Mouse (Mus musculus): ENCODE data around the gene Chchd10. TPM values are rescaled to one million over a fixed set of nuclear protein-coding genes. Genes with fewer than 3 reads are reported as not detected.

The Chchd10 gene
- polyA plus RNA-seq, 1 experiment: 1,587 TPM

- no peaks in the 10 kb centered on the region for H3K36me3 ChIP-seq (ENCODE audit: control insufficient read depth, insufficient read depth, low read length)
- no peak overlapping the region for H3K4me3 ChIP-seq (ENCODE audit: insufficient read depth, low read depth, low read length)
- no peak overlapping the region for H3K27ac ChIP-seq (ENCODE audit: insufficient read depth, low read depth, low read length)
- peaks cover 6% of the 10 kb centered on the region; the same call in 1 of the 2 replicates for H3K4me1 ChIP-seq (ENCODE audit: control insufficient read depth, insufficient read depth, low read length)
- TF ChIP-seq POLR2A (IDR thresholded peaks at IDR 0.05; ENCODE audit: low read depth, low read length) (no peak), CTCF (conservative IDR thresholded peaks at IDR 0.05; ENCODE audit: insufficient read depth, insufficient read length, low read depth, low read length) (no peak)
- 96% methylated on average over 5 of the region's 5 CpGs for WGBS
- no peaks in the 10 kb centered on the region for H3K27me3 ChIP-seq (replicated peaks; ENCODE audit: control insufficient read depth, insufficient read depth, low read length)
- DNase-seq: no peak
These were observed 37.2 kb upstream of the Chchd10 start for GRCm38 (mm10) chr10:75895730-75896129.

GRCm38 (mm10) chr10:75896208-75896607, 36.7 kb upstream of the Chchd10 start:
- WGBS: 89% methylated on average over 1 of the region's 1 CpGs
- no peaks in the 10 kb centered on the region for H3K36me3 ChIP-seq (ENCODE audit: control insufficient read depth, insufficient read depth, low read length)
- no peaks in the 10 kb centered on the region for H3K27me3 ChIP-seq (replicated peaks; ENCODE audit: control insufficient read depth, insufficient read depth, low read length)
- DNase-seq: no peak
- H3K27ac ChIP-seq (ENCODE audit: insufficient read depth, low read depth, low read length): no peak overlapping the region
- peaks cover 6% of the 10 kb centered on the region; the same call in 1 of the 2 replicates for H3K4me1 ChIP-seq (ENCODE audit: control insufficient read depth, insufficient read depth, low read length)
- no peak overlapping the region for H3K4me3 ChIP-seq (ENCODE audit: insufficient read depth, low read depth, low read length)
- TF ChIP-seq POLR2A (IDR thresholded peaks at IDR 0.05; ENCODE audit: low read depth, low read length): no peak

- peaks cover 6% of the 10 kb centered on the region; the same call in 1 of the 2 replicates for H3K4me1 ChIP-seq (ENCODE audit: control insufficient read depth, insufficient read depth, low read length)
- H3K27ac ChIP-seq (ENCODE audit: insufficient read depth, low read depth, low read length): no peak overlapping the region
- H3K27me3 ChIP-seq (replicated peaks; ENCODE audit: control insufficient read depth, insufficient read depth, low read length): no peaks in the 10 kb centered on the region
- H3K36me3 ChIP-seq (ENCODE audit: control insufficient read depth, insufficient read depth, low read length): no peaks in the 10 kb centered on the region
- DNase-seq: peak; percentile 83
- 31% methylated on average over 6 of the region's 6 CpGs for WGBS
- TF ChIP-seq CTCF (conservative IDR thresholded peaks at IDR 0.05; ENCODE audit: insufficient read depth, insufficient read length, low read depth, low read length) (peak; percentile 84), POLR2A (IDR thresholded peaks at IDR 0.05; ENCODE audit: low read depth, low read length) (no peak)
- no peak overlapping the region for H3K4me3 ChIP-seq (ENCODE audit: insufficient read depth, low read depth, low read length)
These were observed 35.6 kb upstream of the Chchd10 start for GRCm38 (mm10) chr10:75897373-75897772.

GRCm38 (mm10) chr10:75898039-75898564, 34.8 kb upstream of the Chchd10 start:
- WGBS: 65% methylated on average over 6 of the region's 6 CpGs
- Histone ChIP-seq H3K27me3 (replicated peaks; ENCODE audit: control insufficient read depth, insufficient read depth, low read length) (no peaks in the 10 kb centered on the region), H3K4me1 (ENCODE audit: control insufficient read depth, insufficient read depth, low read length) (peaks cover 6% of the 10 kb centered on the region; the same call in 1 of the 2 replicates), H3K27ac (ENCODE audit: insufficient read depth, low read depth, low read length) (no peak overlapping the region; the same call in 1 of the 2 replicates), H3K36me3 (ENCODE audit: control insufficient read depth, insufficient read depth, low read length) (no peaks in the 10 kb centered on the region), H3K4me3 (ENCODE audit: insufficient read depth, low read depth, low read length) (no peak overlapping the region)
- DNase-seq: no peak
- no peak for TF ChIP-seq POLR2A (IDR thresholded peaks at IDR 0.05; ENCODE audit: low read depth, low read length)
- no peak for TF ChIP-seq CTCF (conservative IDR thresholded peaks at IDR 0.05; ENCODE audit: insufficient read depth, insufficient read length, low read depth, low read length)

GRCm38 (mm10) chr10:75898846-75899245, 34.1 kb upstream of the Chchd10 start:
- 23% methylated on average over 3 of the region's 3 CpGs for WGBS
- peak; percentile 60 for DNase-seq
- H3K4me3 ChIP-seq (ENCODE audit: insufficient read depth, low read depth, low read length): no peak overlapping the region
- no peaks in the 10 kb centered on the region for H3K27me3 ChIP-seq (replicated peaks; ENCODE audit: control insufficient read depth, insufficient read depth, low read length)
- no peaks in the 10 kb centered on the region; the same call in 1 of the 2 replicates for H3K36me3 ChIP-seq (ENCODE audit: control insufficient read depth, insufficient read depth, low read length)
- H3K4me1 ChIP-seq (ENCODE audit: control insufficient read depth, insufficient read depth, low read length): peaks cover 3% of the 10 kb centered on the region; the same call in 1 of the 2 replicates
- no peak for TF ChIP-seq CTCF (conservative IDR thresholded peaks at IDR 0.05; ENCODE audit: insufficient read depth, insufficient read length, low read depth, low read length)
- no peak for TF ChIP-seq POLR2A (IDR thresholded peaks at IDR 0.05; ENCODE audit: low read depth, low read length)
- H3K27ac ChIP-seq (ENCODE audit: insufficient read depth, low read depth, low read length): peak overlapping the region; percentile 33; the same call in 1 of the 2 replicates

- H3K4me3 ChIP-seq (ENCODE audit: insufficient read depth, low read depth, low read length): no peak overlapping the region
- 87% methylated on average over 5 of the region's 5 CpGs for WGBS
- H3K27ac ChIP-seq (ENCODE audit: insufficient read depth, low read depth, low read length): no peak overlapping the region
- no peak for TF ChIP-seq POLR2A (IDR thresholded peaks at IDR 0.05; ENCODE audit: low read depth, low read length)
- TF ChIP-seq CTCF (conservative IDR thresholded peaks at IDR 0.05; ENCODE audit: insufficient read depth, insufficient read length, low read depth, low read length): no peak
- no peak for DNase-seq
- H3K4me1 ChIP-seq (ENCODE audit: control insufficient read depth, insufficient read depth, low read length): no peaks in the 10 kb centered on the region
- H3K36me3 ChIP-seq (ENCODE audit: control insufficient read depth, insufficient read depth, low read length): peaks cover 1% of the 10 kb centered on the region
- no peaks in the 10 kb centered on the region for H3K27me3 ChIP-seq (replicated peaks; ENCODE audit: control insufficient read depth, insufficient read depth, low read length)
These were observed 28.5 kb upstream of the Chchd10 start for GRCm38 (mm10) chr10:75904391-75904790.

- Histone ChIP-seq H3K4me3 (ENCODE audit: insufficient read depth, low read depth, low read length) (no peak overlapping the region), H3K4me1 (ENCODE audit: control insufficient read depth, insufficient read depth, low read length) (no peaks in the 10 kb centered on the region), H3K27ac (ENCODE audit: insufficient read depth, low read depth, low read length) (no peak overlapping the region), H3K36me3 (ENCODE audit: control insufficient read depth, insufficient read depth, low read length) (peaks cover 1% of the 10 kb centered on the region), H3K27me3 (replicated peaks; ENCODE audit: control insufficient read depth, insufficient read depth, low read length) (no peaks in the 10 kb centered on the region)
- no peak for TF ChIP-seq POLR2A (IDR thresholded peaks at IDR 0.05; ENCODE audit: low read depth, low read length)
- no peak for TF ChIP-seq CTCF (conservative IDR thresholded peaks at IDR 0.05; ENCODE audit: insufficient read depth, insufficient read length, low read depth, low read length)
- no peak for DNase-seq
- 96% methylated on average over 4 of the region's 4 CpGs for WGBS
These were observed 26.0 kb upstream of the Chchd10 start for GRCm38 (mm10) chr10:75906882-75907281.
